Mouse (Mus musculus) leukemia stem cell, adult 10-12 weeks (primary cell): Measurements from ENCODE around the gene Cd93. TPM values are rescaled to one million over a fixed set of nuclear protein-coding genes. Genes with fewer than 3 reads are reported as not detected.

Experiments used
- polyA plus RNA-seq: library from polyadenylated mRNA; stranded (reverse); fragments of >175 nt; gene quantifications from 2 replicates; pipeline ENCODE4 v1.2.3, GENCODE M21; 2012; ENCODE audit warnings: low replicate concordance

Cd93 gene
- 0.24 and 1.0 TPM in 2 replicates for polyA plus RNA-seq

DNA sequence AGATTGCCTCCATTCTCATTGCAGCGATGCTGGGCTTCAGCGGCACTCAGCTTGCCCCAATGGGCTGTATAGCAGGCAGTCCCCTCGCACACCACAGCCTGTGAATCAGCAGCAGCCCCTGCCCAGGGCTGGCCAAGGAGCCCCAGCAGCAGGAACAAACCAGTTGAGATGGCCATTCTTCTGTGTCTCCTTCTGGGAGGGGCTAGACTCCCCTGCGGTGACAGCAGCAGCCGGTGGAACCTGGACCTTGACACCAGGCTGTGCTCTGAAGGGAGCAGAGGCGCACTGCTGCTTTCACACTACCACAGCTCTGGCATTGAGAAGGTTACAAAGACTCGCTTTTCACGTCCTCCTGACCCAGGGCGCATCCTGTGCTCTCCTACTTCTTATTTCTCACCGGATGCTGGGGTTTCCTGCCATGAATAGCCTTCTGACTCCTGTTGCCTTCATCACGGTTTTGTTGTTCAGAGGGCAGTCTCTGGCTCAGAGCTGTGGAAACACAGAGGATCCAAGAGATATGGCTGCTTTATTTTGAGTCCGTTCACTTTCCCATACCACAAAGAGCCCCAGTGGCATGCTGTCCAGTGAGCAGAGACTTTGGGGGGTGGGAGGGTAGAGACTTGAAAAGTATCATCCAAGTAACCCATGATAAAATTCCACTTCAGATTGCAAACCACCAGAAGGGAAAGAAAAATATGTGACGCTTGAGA is at the start of gene Cd93:
Gene Cd93 (minus strand): TSS at position 315 of the 710 bp plus-strand sequence.

DNA sequence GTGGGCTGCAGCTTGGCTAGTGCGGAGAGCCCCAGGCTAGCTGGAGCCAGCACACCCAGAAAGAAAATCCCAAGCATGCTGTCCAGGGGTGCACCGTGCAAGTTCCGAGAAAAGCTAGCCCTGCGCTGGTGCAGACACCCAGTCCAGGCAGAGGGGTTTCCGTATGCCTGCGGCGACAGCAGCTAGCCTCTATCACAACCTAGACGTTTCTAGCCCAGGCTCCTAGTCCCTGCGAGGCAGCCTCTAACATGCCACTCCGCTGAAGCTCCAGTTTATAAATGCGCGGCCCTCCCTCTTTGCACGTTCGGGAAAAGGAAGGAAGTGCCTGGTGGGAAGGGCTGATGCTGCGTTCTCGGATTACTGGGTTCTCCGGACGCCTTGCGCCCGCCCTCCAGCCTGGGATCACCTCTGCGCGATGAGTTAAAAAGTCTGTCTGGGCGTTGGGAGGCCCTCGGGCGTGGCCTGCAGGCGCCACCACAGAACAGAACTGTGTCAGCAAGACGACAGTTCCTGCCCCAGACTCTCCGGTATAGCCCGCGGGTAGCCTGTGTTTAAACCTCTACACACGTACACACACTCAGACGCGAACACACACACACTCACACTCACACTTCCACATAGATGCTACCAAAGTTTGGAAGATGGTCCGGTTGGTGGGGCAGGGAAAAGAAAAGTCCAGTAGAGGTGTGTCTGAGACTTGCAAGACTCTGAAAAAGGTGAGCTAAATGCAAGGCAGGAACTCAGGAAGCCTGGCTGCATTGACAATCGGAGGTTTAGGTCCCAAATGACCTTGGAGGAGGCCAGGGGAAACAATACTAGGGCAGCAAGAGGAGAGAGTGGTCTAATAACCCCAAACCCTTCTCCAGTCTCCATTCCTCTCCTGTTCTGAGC is 35.2 kb downstream of the Cd93 start, which contains the start of gene Thbd:
Gene Thbd (minus strand): TSS at position 319 of the 891 bp plus-strand sequence.

DNA sequence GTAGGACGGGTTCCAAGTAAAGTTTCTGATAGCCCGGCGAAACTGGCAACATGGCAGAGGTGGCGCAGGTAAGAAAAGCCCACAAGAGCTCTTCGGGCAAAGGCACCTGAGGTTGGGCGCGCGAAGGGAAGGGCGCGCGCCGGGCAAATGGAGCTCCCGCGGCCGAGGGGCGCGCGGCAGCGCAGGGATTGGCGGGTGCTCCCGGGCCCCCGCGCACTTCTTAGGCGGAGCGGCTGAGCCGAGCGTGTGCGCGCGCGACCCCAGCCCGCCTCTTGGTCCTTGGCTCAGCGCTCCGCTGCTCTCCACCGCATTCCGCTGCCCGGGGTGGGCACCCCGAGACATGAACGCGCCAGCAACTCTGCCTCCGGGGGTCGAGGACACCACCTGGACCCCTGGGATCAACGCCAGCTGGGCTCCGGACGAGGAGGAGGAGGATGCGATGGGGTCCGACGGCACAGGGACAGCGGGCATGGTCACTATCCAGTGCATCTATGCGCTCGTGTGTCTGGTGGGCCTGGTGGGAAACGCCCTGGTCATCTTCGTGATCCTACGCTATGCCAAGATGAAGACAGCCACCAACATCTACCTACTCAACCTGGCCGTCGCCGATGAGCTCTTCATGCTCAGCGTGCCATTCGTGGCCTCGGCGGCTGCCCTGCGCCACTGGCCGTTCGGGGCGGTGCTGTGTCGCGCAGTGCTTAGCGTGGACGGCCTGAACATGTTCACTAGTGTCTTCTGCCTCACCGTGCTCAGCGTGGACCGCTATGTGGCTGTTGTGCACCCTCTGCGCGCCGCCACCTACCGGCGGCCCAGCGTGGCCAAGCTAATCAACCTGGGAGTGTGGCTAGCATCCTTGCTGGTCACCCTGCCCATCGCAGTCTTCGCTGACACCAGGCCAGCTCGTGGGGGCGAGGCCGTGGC is 48.0 kb downstream of the Cd93 start, which contains the start of gene Sstr4:
Gene Sstr4 (plus strand): TSS at position 214 of the 921 bp plus-strand sequence.

Other genes with a start within 250 kb of the Cd93 start
- gene Sstr4, start 48.2 kb downstream of the Cd93 start, polyA plus RNA-seq: 0.13 and 0.28 TPM in 2 replicates
- 0.45 and 1.2 TPM in 2 replicates for gene Thbd, start 35.4 kb downstream of the Cd93 start, polyA plus RNA-seq
- gene Nxt1, start 229.0 kb upstream of the Cd93 start, polyA plus RNA-seq: 17.3 and 17.4 TPM in 2 replicates
- gene Gzf1, start 237.5 kb upstream of the Cd93 start, polyA plus RNA-seq: 8.1 and 11.0 TPM in 2 replicates